Mouse (Mus musculus): ENCODE results near the gene Itih5. TPM values are rescaled to one million over a fixed set of nuclear protein-coding genes. Genes with fewer than 3 reads are reported as not detected.

The Itih5 gene
- total RNA-seq, 2 experiments from 2014 or later: 11.6 to 13.0 TPM

GRCm38 (mm10) chr2:10295908-10296307, 142.5 kb downstream of the Itih5 start:
- DNase-seq (ENCODE audit: extremely low spot score in 1 of 2, low spot score in 2 of 2): no peak
- TF ChIP-seq CTCF (IDR thresholded peaks at IDR 0.05): no peak
- intact Hi-C loops (cut with DNase I): no loop called here
- Histone ChIP-seq H3K27ac (no peak overlapping the region), H3K4me3 (no peak overlapping the region)

- intact Hi-C loops (cut with DNase I): no loop called here
- Histone ChIP-seq H3K27ac (no peak overlapping the region), H3K4me3 (no peak overlapping the region)
- DNase-seq (ENCODE audit: extremely low spot score in 1 of 2, low spot score in 2 of 2): no peak
- peak; percentile 31 for TF ChIP-seq CTCF (IDR thresholded peaks at IDR 0.05)
Measured at GRCm38 (mm10) chr2:10300244-10300643, 146.9 kb downstream of the Itih5 start.

- intact Hi-C loops (cut with DNase I): no loop called here
- no peak overlapping the region for H3K27ac ChIP-seq
- TF ChIP-seq CTCF (IDR thresholded peaks at IDR 0.05): no peak
- H3K4me3 ChIP-seq: peak overlapping the region; percentile 21; the same call in 1 of the 2 replicates
- peak; percentile 9 to 18 for DNase-seq (ENCODE audit: extremely low spot score in 1 of 2, low spot score in 2 of 2)
Measured at GRCm38 (mm10) chr2:10300771-10301170, 147.4 kb downstream of the Itih5 start.

- intact Hi-C loops (cut with DNase I): no loop called here
- DNase-seq (ENCODE audit: extremely low spot score in 1 of 2, low spot score in 2 of 2): no peak
- Histone ChIP-seq H3K4me3 (no peak overlapping the region), H3K27ac (no peak overlapping the region)
- TF ChIP-seq CTCF (IDR thresholded peaks at IDR 0.05): no peak
Measured at GRCm38 (mm10) chr2:10301391-10301790, 148.0 kb downstream of the Itih5 start.

GRCm38 (mm10) chr2:10301997-10302396, 148.6 kb downstream of the Itih5 start:
- TF ChIP-seq CTCF (IDR thresholded peaks at IDR 0.05): no peak
- Histone ChIP-seq H3K27ac (no peak overlapping the region), H3K4me3 (no peak overlapping the region)
- DNase-seq (ENCODE audit: extremely low spot score in 1 of 2, low spot score in 2 of 2): no peak
- intact Hi-C loops (cut with DNase I): no loop called here

- H3K4me3 ChIP-seq: no peak overlapping the region
- H3K27ac ChIP-seq: no peak overlapping the region
- DNase-seq (ENCODE audit: extremely low spot score in 1 of 2, low spot score in 2 of 2): no peak
- no peak for TF ChIP-seq CTCF (IDR thresholded peaks at IDR 0.05)
- intact Hi-C loops (cut with DNase I): no loop called here
Measured at GRCm38 (mm10) chr2:10304911-10305310, 151.5 kb downstream of the Itih5 start.

Other genes starting within 250 kb of the Itih5 start
- 10 to 100 TPM; 14.8 to 15.7 TPM for gene Taf3, start 105.0 kb upstream of the Itih5 start, total RNA-seq (2021)
- 100 to 1,000 TPM; 229 to 242 TPM for gene Atp5c1, start 73.1 kb upstream of the Itih5 start, total RNA-seq (2021)
- gene Kin, start 73.0 kb upstream of the Itih5 start, total RNA-seq (2021): 10 to 100 TPM; 10.7 to 14.7 TPM
- gene Itih2, start 22.2 kb upstream of the Itih5 start, total RNA-seq (2021): 1 to 10 TPM; 1.6 to 3.4 TPM
- 1 to 10 TPM; 3.4 to 3.7 TPM for gene Sfmbt2, start 216.9 kb downstream of the Itih5 start, total RNA-seq (2021)